Mouse (Mus musculus): ENCODE measurements at regions not wholly inside any gene's neighbourhood (a gene's known extent, or its start where the extent isn't known, plus 50 kb on each side); places are given as distances from the start of the nearest gene placed in this dataset.

GRCm38 (mm10) chr2:71597956-71598355 is 51.4 kb upstream of the Dlx2 start:
- TF ChIP-seq POLR2A (IDR thresholded peaks at IDR 0.05; ENCODE audit: borderline replicate concordance, low read depth, low read length) (no peak), CTCF (IDR thresholded peaks at IDR 0.05; ENCODE audit: low read depth, low read length) (no peak)
